Mouse (Mus musculus) myocyte (in vitro differentiated cells): ENCODE results near the gene Fam196a. TPM values are rescaled to one million over a fixed set of nuclear protein-coding genes. Genes with fewer than 3 reads are reported as not detected.

Source experiments
- H3K27me3 ChIP-seq: one replicate; pipeline ENCODE4 v1.6.1; 2011; ENCODE audit not compliant: control insufficient read depth, insufficient read depth, insufficient read length
- H3K36me3 ChIP-seq: one replicate; pipeline ENCODE4 v1.6.1; 2011; ENCODE audit not compliant: control insufficient read depth, insufficient read depth
- H3K4me2 ChIP-seq: one replicate; pipeline ENCODE4 v1.6.1; 2011; ENCODE audit warnings: low read depth, control low read depth
- H3K4me3 ChIP-seq: one replicate; pipeline ENCODE4 v1.5.1; 2011; ENCODE audit warnings: mild to moderate bottlenecking, control low read depth, moderate library complexity
- H3K79me2 ChIP-seq: one replicate; pipeline ENCODE4 v1.6.1; 2011; ENCODE audit not compliant: control insufficient read depth, insufficient read depth
- H3ac ChIP-seq: one replicate; pipeline ENCODE4 v1.6.1; 2011; ENCODE audit not compliant: control insufficient read depth, insufficient read length
- CEBPB ChIP-seq: IDR thresholded peaks from 2 replicates; pipeline ENCODE4 v1.6.1; 2011; ENCODE audit warnings: mild to moderate bottlenecking, moderate library complexity; ENCODE audit not compliant: poor library complexity, insufficient read depth, severe bottlenecking
- E2F4 ChIP-seq: IDR thresholded peaks from one replicate; pipeline ENCODE4 v1.6.1; 2011; ENCODE audit warnings: mild to moderate bottlenecking, control low read depth, moderate library complexity; ENCODE audit not compliant: insufficient read depth
- MAX ChIP-seq: IDR thresholded peaks from one replicate; pipeline ENCODE4 v1.6.1; 2011; ENCODE audit warnings: low read depth, mild to moderate bottlenecking, control low read depth
- MYOD1 ChIP-seq, 3 experiments: IDR thresholded peaks; one replicate each; pipeline ENCODE4 v1.6.1; 2011; ENCODE audit warnings: control low read depth in 2 of 3, low read depth in 2 of 3, mild to moderate bottlenecking in 2 of 3, moderate library complexity in 1 of 3; ENCODE audit not compliant: insufficient read length in 2 of 3, control insufficient read depth in 1 of 3
- MYOG ChIP-seq, 3 experiments: IDR thresholded peaks; one replicate each; pipeline ENCODE4 v1.6.1; 2011; ENCODE audit warnings: control low read depth in 2 of 3, low read depth in 2 of 3, mild to moderate bottlenecking in 2 of 3; ENCODE audit not compliant: insufficient read length in 2 of 3, control insufficient read depth in 1 of 3, insufficient read depth in 1 of 3
- POLR2A ChIP-seq: IDR thresholded peaks from one replicate; pipeline ENCODE4 v1.6.1; 2011; ENCODE audit warnings: low read depth, mild to moderate bottlenecking, control low read depth, moderate library complexity; ENCODE audit not compliant: insufficient read length
- POLR2AphosphoS2 ChIP-seq: IDR thresholded peaks from one replicate; pipeline ENCODE4 v1.6.1; 2011; ENCODE audit warnings: low read depth, control low read depth; ENCODE audit not compliant: insufficient read length
- REST ChIP-seq: IDR thresholded peaks from one replicate; pipeline ENCODE4 v1.6.1; 2011; ENCODE audit warnings: mild to moderate bottlenecking, control low read depth, moderate library complexity; ENCODE audit not compliant: insufficient read depth, insufficient read length
- SRF ChIP-seq: IDR thresholded peaks from one replicate; pipeline ENCODE4 v1.6.1; 2011; ENCODE audit warnings: low read depth; ENCODE audit not compliant: control insufficient read depth, insufficient read length
- TCF12 ChIP-seq: IDR thresholded peaks from one replicate; pipeline ENCODE4 v1.6.1; 2011; ENCODE audit warnings: mild to moderate bottlenecking, control low read depth; ENCODE audit not compliant: poor library complexity, insufficient read depth, severe bottlenecking
- TCF3 ChIP-seq: IDR thresholded peaks from one replicate; pipeline ENCODE4 v1.6.1; 2011; ENCODE audit warnings: low read depth, control low read depth; ENCODE audit not compliant: insufficient read length
- USF1 ChIP-seq: IDR thresholded peaks from one replicate; pipeline ENCODE4 v1.6.1; 2011; ENCODE audit warnings: low read depth, mild to moderate bottlenecking, control low read depth, moderate library complexity
- polyA plus RNA-seq: library from polyadenylated mRNA; unstranded; fragments of >200 nt; fragmentation: generic; extraction: Trizol; gene quantifications from one replicate; pipeline ENCODE4 v1.2.1, GENCODE M21; 2012; ENCODE audit warnings: missing spikeins

The Fam196a gene
- 0.06 TPM for polyA plus RNA-seq

DNA sequence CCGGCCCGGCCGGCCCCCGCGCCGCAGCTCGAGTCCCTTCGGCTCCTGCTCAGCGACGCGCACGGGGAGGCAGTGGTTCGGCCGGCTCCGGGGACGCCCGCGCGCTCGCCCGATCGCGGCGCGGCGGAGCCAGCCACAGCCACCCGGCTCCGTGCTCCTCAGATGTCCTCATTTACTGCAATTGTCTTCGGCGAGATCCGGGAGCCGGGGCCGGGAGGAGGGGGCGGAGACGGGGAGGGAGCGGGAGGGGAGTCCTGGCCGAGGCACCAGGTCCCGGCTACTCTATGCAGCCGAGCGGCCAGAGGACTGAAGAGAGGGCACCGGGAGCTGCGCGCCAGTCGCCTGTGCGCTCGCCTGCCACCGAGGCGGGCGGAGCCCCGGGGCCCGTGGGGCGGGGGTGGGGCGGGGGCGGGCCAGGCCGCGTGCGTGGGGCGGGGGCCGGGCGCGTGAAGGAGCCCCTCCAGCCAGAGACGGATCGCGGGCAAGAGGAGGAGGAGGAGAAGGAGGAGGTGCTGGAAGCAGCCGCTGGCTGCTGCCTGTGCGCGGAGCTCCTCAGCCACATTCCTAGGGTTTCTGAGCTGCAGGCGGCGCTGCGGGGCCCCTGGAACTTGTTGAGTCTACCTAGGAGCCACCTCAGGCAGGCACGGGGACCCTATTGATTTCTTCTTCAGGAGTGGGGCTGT lies at the start of gene Fam196a:
Gene Fam196a (minus strand): TSS at position 504 of the 683 bp plus-strand sequence.
- Histone ChIP-seq H3K4me2 (no peak within 1 kb of the TSS), H3K4me3 (no peak within 1 kb of the TSS), H3K27me3 (no peaks in the 10 kb centered on the region), H3ac (no peak within 1 kb of the TSS), H3K36me3 (no peaks in the 10 kb centered on the region), H3K79me2 (no peaks in the 10 kb centered on the region)
- no peak for TF ChIP-seq MYOG (IDR thresholded peaks at IDR 0.05; ENCODE audit: control insufficient read depth in 1 of 3, insufficient read depth in 1 of 3, insufficient read length in 2 of 3, low read depth in 2 of 3)
- no peak for TF ChIP-seq TCF3
- no peak for TF ChIP-seq POLR2A
- TF ChIP-seq REST: no peak
- TF ChIP-seq SRF: no peak
- no peak for TF ChIP-seq POLR2AphosphoS2
- no peak for TF ChIP-seq MYOD1 (IDR thresholded peaks at IDR 0.05; ENCODE audit: control insufficient read depth in 1 of 3, insufficient read length in 2 of 3, low read depth in 2 of 3)
- no peak for TF ChIP-seq E2F4
- TF ChIP-seq CEBPB: no peak

DNA sequence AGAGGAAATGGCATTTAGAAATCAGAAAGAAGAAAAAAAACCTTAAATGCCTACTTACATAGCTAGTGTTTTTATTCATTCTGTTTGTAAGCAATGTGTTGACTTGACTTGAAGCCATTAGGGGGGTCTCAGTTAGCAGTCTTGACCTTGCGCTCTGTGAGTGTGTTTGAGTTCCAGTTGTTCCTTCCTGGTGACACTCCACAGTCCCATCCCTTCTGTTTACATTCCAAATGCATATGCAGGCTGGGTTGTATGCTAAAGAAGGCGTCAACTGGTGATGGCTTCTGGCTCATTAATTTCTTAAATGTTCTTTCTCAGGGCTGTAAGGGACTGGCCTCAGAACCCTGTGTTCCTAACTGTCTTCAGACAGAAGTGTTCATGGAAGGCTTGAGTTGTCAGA lies 23.4 kb upstream of the Fam196a start:
- H3K79me2 ChIP-seq: no peaks in the 10 kb centered on the region
- H3K4me2 ChIP-seq: no peak overlapping the region
- no peak for TF ChIP-seq CEBPB
- no peak for TF ChIP-seq MYOD1 (IDR thresholded peaks at IDR 0.05; ENCODE audit: control insufficient read depth in 1 of 3, insufficient read length in 2 of 3, low read depth in 2 of 3)
- no peak for TF ChIP-seq USF1
- TF ChIP-seq REST: no peak
- no peak for TF ChIP-seq TCF12
- TF ChIP-seq TCF3: no peak
- no peak for TF ChIP-seq SRF
- TF ChIP-seq MAX: no peak
- no peak for TF ChIP-seq MYOG (IDR thresholded peaks at IDR 0.05; ENCODE audit: control insufficient read depth in 1 of 3, insufficient read depth in 1 of 3, insufficient read length in 2 of 3, low read depth in 2 of 3)
- TF ChIP-seq POLR2A: no peak
- no peak for TF ChIP-seq E2F4
- no peak for TF ChIP-seq POLR2AphosphoS2
- no peak overlapping the region for H3ac ChIP-seq
- H3K4me3 ChIP-seq: no peak overlapping the region
- no peaks in the 10 kb centered on the region for H3K36me3 ChIP-seq
- no peaks in the 10 kb centered on the region for H3K27me3 ChIP-seq

DNA sequence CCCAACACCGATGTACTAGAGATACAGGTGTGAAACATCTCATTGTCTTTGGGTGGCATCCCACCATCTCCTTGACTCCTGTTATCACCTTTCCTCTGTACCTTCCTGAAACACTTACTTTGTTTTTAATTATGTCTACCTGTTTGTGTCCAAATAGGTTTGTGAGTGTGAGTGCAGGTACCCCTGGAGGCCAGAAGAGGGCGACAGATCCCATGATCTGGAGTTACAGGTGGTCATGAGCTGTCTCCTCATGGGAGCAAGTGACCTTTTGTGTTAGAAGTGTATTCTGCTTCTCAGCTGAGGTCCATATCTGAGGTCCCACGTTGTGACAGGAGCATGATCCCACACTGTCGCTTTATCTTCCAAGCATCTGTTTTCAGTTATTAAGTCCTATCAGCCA lies 22.6 kb upstream of the Fam196a start:
- TF ChIP-seq TCF12: no peak
- Histone ChIP-seq H3K36me3 (no peaks in the 10 kb centered on the region), H3K4me3 (no peak overlapping the region), H3K27me3 (no peaks in the 10 kb centered on the region), H3ac (no peak overlapping the region), H3K4me2 (no peak overlapping the region), H3K79me2 (no peaks in the 10 kb centered on the region)

DNA sequence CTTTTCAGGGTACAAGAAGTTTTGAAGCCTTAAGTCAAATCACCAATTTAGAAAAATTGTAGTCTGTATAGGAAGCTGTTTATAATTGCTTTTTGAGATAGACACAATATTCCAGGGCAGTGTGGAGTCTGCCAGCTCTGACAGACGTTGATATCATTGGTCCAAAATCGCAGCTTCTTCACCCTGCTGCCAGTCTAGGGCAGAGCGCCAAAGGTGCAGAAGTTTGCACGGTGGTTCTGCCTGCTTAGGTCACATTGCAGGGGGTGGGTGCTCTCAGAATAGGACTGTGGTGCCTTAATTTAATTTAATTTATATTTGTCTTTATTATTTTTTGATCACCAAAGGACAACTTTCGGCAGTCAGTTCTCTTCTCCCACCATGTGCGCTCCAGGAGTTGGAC lies 20.9 kb upstream of the Fam196a start:
- TF ChIP-seq MYOG (IDR thresholded peaks at IDR 0.05; ENCODE audit: control insufficient read depth in 1 of 3, insufficient read depth in 1 of 3, insufficient read length in 2 of 3, low read depth in 2 of 3): no peak
- TF ChIP-seq SRF: no peak
- no peak for TF ChIP-seq CEBPB
- no peak for TF ChIP-seq E2F4
- no peak for TF ChIP-seq TCF12
- Histone ChIP-seq H3K79me2 (no peaks in the 10 kb centered on the region), H3K27me3 (no peaks in the 10 kb centered on the region), H3K4me3 (no peak overlapping the region), H3ac (no peak overlapping the region), H3K4me2 (no peak overlapping the region), H3K36me3 (no peaks in the 10 kb centered on the region)

DNA sequence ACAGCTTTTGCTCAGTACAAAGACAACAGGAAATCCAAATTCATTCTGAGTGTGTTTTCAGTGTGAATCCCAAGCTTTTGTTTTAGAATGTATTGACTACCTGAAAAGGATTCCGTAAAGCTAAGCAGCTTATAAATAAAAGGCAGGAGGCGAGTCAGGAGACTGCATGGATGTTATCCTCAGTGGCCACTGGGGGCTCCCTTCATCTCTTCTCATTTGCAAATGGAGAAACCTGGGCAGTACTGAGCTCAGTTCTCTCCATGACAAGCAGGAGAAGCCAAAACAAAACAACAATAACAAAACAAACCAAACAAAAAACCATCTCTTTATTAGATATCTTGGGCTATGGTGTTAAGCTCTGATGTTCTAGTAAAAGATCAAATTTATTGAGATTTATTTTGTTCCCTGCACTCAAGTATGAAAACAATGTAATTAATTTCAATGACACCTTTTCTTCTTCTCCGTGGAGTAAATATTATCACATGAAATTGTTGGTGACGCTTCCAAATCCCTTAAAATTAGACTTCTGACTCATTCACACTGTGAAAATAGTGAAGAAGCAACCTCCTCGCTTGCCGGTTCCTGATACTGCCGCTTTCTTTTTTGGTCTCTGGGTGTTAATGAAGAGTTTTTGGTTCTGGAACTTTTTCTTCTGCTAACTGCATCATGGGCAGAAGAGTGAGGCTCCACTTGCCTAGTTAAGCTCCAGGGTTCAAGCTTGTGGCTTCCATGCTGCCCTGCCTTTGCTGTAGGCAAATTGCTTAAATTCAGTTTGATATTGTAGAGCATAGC lies 7.9 kb upstream of the Fam196a start:
- H3ac ChIP-seq: no peak overlapping the region
- H3K4me3 ChIP-seq: no peak overlapping the region
- TF ChIP-seq CEBPB (no peak), MYOG (IDR thresholded peaks at IDR 0.05; ENCODE audit: control insufficient read depth in 1 of 3, insufficient read depth in 1 of 3, insufficient read length in 2 of 3, low read depth in 2 of 3) (no peak), TCF12 (no peak), E2F4 (no peak), POLR2AphosphoS2 (no peak), TCF3 (no peak), MYOD1 (IDR thresholded peaks at IDR 0.05; ENCODE audit: control insufficient read depth in 1 of 3, insufficient read length in 2 of 3, low read depth in 2 of 3) (no peak), MAX (no peak), USF1 (no peak), REST (no peak), SRF (no peak), POLR2A (no peak)

More for the DNA sequence above, 7.9 kb upstream of the Fam196a start:
- Histone ChIP-seq H3K79me2 (no peaks in the 10 kb centered on the region), H3K36me3 (no peaks in the 10 kb centered on the region), H3K27me3 (no peaks in the 10 kb centered on the region), H3K4me2 (no peak overlapping the region)
